Mouse (Mus musculus) ES-Bruce4 (cell line): ENCODE data around the gene Nkiras2.

Experiments used
- CTCF ChIP-seq: IDR thresholded peaks from one replicate; pipeline ENCODE4 v1.8.1; 2011; ENCODE audit warnings: low read depth, low read length
- EP300 ChIP-seq: IDR thresholded peaks from 2 replicates; pipeline ENCODE4 v1.6.1; 2011; ENCODE audit warnings: low read depth, low read length; ENCODE audit not compliant: insufficient read depth

- TF ChIP-seq CTCF (no peak), EP300 (no peak)
These were observed 52.9 kb downstream of the Nkiras2 start for GRCm38 (mm10) chr11:100671956-100672355.
